Mouse (Mus musculus): ENCODE data around the gene Swsap1.

Gene Swsap1

GRCm38 (mm10) chr9:21968883-21969282 is 13.3 kb downstream of the Swsap1 start:
- no peak for DNase-seq

GRCm38 (mm10) chr9:21969304-21969703 is 13.7 kb downstream of the Swsap1 start:
- no peak for DNase-seq

- peak in 1 of 2 experiments; percentile 58 for DNase-seq
Measured at GRCm38 (mm10) chr9:21976626-21977175, 21.1 kb downstream of the Swsap1 start.

- DNase-seq: peak; percentile 83
Measured at GRCm38 (mm10) chr9:21977331-21977730, 21.8 kb downstream of the Swsap1 start.

- DNase-seq: peak; percentile 69 to 79
Measured at GRCm38 (mm10) chr9:21977972-21978371, 22.4 kb downstream of the Swsap1 start.

- no peak for DNase-seq
Measured at GRCm38 (mm10) chr9:21978398-21979128, 23.0 kb downstream of the Swsap1 start.

- no peak for DNase-seq
Measured at GRCm38 (mm10) chr9:21983911-21984310, 28.4 kb downstream of the Swsap1 start.

- DNase-seq: peak; percentile 81 to 82
Measured at GRCm38 (mm10) chr9:21987592-21988342, 32.2 kb downstream of the Swsap1 start.

GRCm38 (mm10) chr9:21988421-21989101 is 33.0 kb downstream of the Swsap1 start:
- peak; percentile 73 to 79 for DNase-seq

GRCm38 (mm10) chr9:21989230-21990110 is 33.9 kb downstream of the Swsap1 start, which contains the start of gene Rgl3:
TSS of gene Rgl3 (minus strand) at chr9:21989446.
- DNase-seq: peak; percentile 71 to 79

- no peak for DNase-seq
Measured at GRCm38 (mm10) chr9:21992227-21992626, 36.7 kb downstream of the Swsap1 start.

- DNase-seq: peak in 1 of 2 experiments; percentile 45
Measured at GRCm38 (mm10) chr9:21996178-21996867, 40.8 kb downstream of the Swsap1 start.

GRCm38 (mm10) chr9:22000296-22000695 is 44.7 kb downstream of the Swsap1 start:
- DNase-seq: no peak

GRCm38 (mm10) chr9:22001633-22002032 is 46.1 kb downstream of the Swsap1 start:
- no peak for DNase-seq

- peak; percentile 99 for DNase-seq
Measured at GRCm38 (mm10) chr9:22002194-22003162, 46.9 kb downstream of the Swsap1 start, which contains the start of the genes Ccdc151 and Prkcsh. TSS of gene Ccdc151 (minus strand) at chr9:22002634. TSS of gene Prkcsh (plus strand) at chr9:22002806.

GRCm38 (mm10) chr9:22003163-22003554 is 47.6 kb downstream of the Swsap1 start:
- DNase-seq: no peak

GRCm38 (mm10) chr9:22004546-22004945 is 49.0 kb downstream of the Swsap1 start:
- no peak for DNase-seq
